8 mouse cellular contexts compared by ENCODE assay signal in the genomic region with DNA sequence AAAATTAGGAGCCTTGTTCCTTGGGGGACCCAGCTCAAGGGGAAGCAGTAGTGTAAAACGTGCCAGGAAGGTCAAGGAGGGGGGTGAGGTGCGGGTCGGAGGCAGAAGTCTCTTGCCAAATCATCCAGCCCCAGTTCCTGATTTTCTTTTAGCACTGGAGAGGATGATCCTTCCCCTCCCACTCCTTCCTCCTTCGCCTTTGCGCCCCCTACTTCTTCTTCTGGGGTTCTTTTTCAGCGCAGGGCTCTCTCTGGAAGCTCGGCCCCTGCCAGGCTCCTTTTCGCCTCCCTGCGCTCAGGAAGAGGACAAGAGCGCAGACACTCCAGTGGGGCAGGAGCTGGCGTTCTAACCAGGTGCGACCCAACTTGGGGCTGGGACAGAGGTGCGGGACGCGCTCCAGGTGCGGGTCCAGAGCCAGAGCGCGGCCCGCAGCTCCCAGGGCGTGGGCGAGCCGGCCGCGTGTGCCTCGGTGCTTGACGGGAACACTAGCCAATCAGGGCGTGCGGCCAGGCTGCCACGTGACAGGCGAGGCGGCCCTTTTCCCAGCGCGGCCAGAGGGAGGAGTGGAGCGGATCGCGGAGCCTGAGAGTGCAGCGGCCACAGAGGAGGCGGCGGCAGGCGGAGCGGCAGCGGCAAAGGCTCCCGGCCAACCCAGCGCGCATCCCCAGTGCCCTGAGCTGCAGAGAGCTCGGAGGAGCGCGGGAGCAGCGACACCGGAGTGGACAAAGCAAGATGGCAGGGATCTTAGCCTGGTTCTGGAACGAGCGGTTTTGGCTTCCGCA. TPM values are rescaled to one million over a fixed set of nuclear protein-coding genes. Genes with fewer than 3 reads are reported as not detected.
DNase-seq lines count a peak whose midpoint lies in the region; ATAC-seq and TF ChIP-seq lines count a peak whose summit lies in the region.

A gene (plus strand): TSS at position 538 of the 782 bp plus-strand sequence.

- H3K27me3 ChIP-seq in C2C12 (ENCODE audit: control insufficient read depth, insufficient read depth, insufficient read length): no peaks in the 10 kb centered on the region
- peaks cover 18% of the 10 kb centered on the region for H3K27me3 ChIP-seq in forebrain, embryonic 10.5 days (ENCODE audit: poor library complexity, severe bottlenecking)
- H3K27me3 ChIP-seq in heart, embryonic 14.5 days (ENCODE audit: control insufficient read depth, insufficient read depth, low read length): 0 out of 2 replicates have a peak, but pooled peaks cover 3% of the 10 kb centered on the region
- peaks cover 32% of the 10 kb centered on the region for H3K27me3 ChIP-seq in liver, embryonic 12.5 days (replicated peaks)
- no peaks in the 10 kb centered on the region for H3K27me3 ChIP-seq in splenic B cell, adult 2 months (ENCODE audit: control insufficient read depth, insufficient read depth, low read length, poor library complexity, severe bottlenecking)

- peak within 1 kb of the TSS; percentile 85 for H3K4me3 ChIP-seq in C2C12 (ENCODE audit: insufficient read depth, poor library complexity, severe bottlenecking)
- H3K4me3 ChIP-seq in forebrain, embryonic 10.5 days: peak within 1 kb of the TSS; percentile 63
- H3K4me3 ChIP-seq in heart, embryonic 14.5 days (ENCODE audit: control insufficient read depth in 1 of 2, insufficient read depth in 1 of 2, low read depth in 1 of 2, low read length in 2 of 2): peak within 1 kb of the TSS; percentile 88 to 89
- peak within 1 kb of the TSS; percentile 66 for H3K4me3 ChIP-seq in liver, embryonic 12.5 days

- H3K4me1 ChIP-seq in forebrain, embryonic 10.5 days: peaks cover 27% of the 10 kb centered on the region
- peaks cover 0 to 15% of the 10 kb centered on the region in 2 experiments; a peak in 3 of 4 replicates for H3K4me1 ChIP-seq in heart, embryonic 14.5 days (ENCODE audit: control insufficient read depth in 2 of 2, insufficient read depth in 2 of 2, low read length in 2 of 2)
- peaks cover 21% of the 10 kb centered on the region for H3K4me1 ChIP-seq in liver, embryonic 12.5 days

- no peaks in the 10 kb centered on the region for H3K9me3 ChIP-seq in forebrain, embryonic 10.5 days
- no peaks in the 10 kb centered on the region for H3K9me3 ChIP-seq in heart, embryonic 14.5 days (ENCODE audit: control insufficient read depth, low read length)
- H3K9me3 ChIP-seq in liver, embryonic 12.5 days (replicated peaks): no peaks in the 10 kb centered on the region

- H3K79me2 ChIP-seq in C2C12 (ENCODE audit: control insufficient read depth, insufficient read depth): peaks cover 49% of the 10 kb centered on the region

- peaks cover 4% of the 10 kb centered on the region for H3K36me3 ChIP-seq in C2C12 (ENCODE audit: control insufficient read depth, insufficient read depth)
- H3K36me3 ChIP-seq in forebrain, embryonic 10.5 days (replicated peaks): no peaks in the 10 kb centered on the region
- H3K36me3 ChIP-seq in heart, embryonic 14.5 days (ENCODE audit: control insufficient read depth, insufficient read depth, low read length): no peaks in the 10 kb centered on the region
- no peaks in the 10 kb centered on the region for H3K36me3 ChIP-seq in liver, embryonic 12.5 days
- H3K36me3 ChIP-seq in splenic B cell, adult 2 months (ENCODE audit: control insufficient read depth, insufficient read depth, low read length, poor library complexity, severe bottlenecking): no peaks in the 10 kb centered on the region; the same call in 1 of the 2 replicates

- peak within 1 kb of the TSS; percentile 85 for H3K9ac ChIP-seq in heart, embryonic 14.5 days (ENCODE audit: low read length)
- H3K9ac ChIP-seq in liver, embryonic 12.5 days: peak within 1 kb of the TSS; percentile 66

- H3ac ChIP-seq in C2C12 (ENCODE audit: control insufficient read depth, insufficient read length, low read depth): peak within 1 kb of the TSS; percentile 71

- H3K4me2 ChIP-seq in heart, embryonic 14.5 days (ENCODE audit: low read length): peak within 1 kb of the TSS; percentile 90
- H3K4me2 ChIP-seq in liver, embryonic 12.5 days: peak within 1 kb of the TSS; percentile 90

- TF ChIP-seq CTCF in C2C12 (IDR thresholded peaks at IDR 0.05; ENCODE audit: control insufficient read depth, insufficient read depth, insufficient read length): no peak

- WGBS in forebrain, embryonic 10.5 days: under 1% methylated on average over 53 of the region's 53 CpGs
- under 1% methylated on average over 53 of the region's 53 CpGs for whole genome bisulfite sequencing in heart, embryonic 14.5 days
- WGBS in liver, embryonic 12.5 days (ENCODE audit: insufficient replicate concordance): under 1% methylated on average over 53 of the region's 53 CpGs

- peak; percentile 96 for ATAC-seq in heart, embryonic 14.5 days (ENCODE audit: insufficient number of reproducible peaks, insufficient read depth, low FRiP score, low read depth)
- ATAC-seq in liver, embryonic 12.5 days: peak; percentile 95

- H3K79me3 ChIP-seq in C2C12 (ENCODE audit: low read depth): peaks cover 37% of the 10 kb centered on the region

- H3K27ac ChIP-seq in forebrain, embryonic 10.5 days: peak within 1 kb of the TSS; percentile 91
- H3K27ac ChIP-seq in heart, embryonic 14.5 days (replicated peaks in 1 of 2; ENCODE audit: control insufficient read depth in 1 of 2, insufficient read depth in 1 of 2, low read depth in 2 of 2, low read length in 2 of 2): peak within 1 kb of the TSS; percentile 61 to 79
- H3K27ac ChIP-seq in liver, embryonic 12.5 days: peak within 1 kb of the TSS; percentile 42; the same call in 1 of the 2 replicates

- DNase-seq in brain, embryonic 18.5 days (ENCODE audit: low read depth, low spot score): peak; percentile 87
- DNase-seq in forebrain, embryonic 10.5 days (ENCODE audit: extremely low spot score, low spot score): peak; percentile 96
- DNase-seq in kidney, postnatal 14 days: peak; percentile 98
- DNase-seq in naive thymus-derived CD4-positive, alpha-beta T cell, adult 2 months (ENCODE audit: low read depth): peak; percentile 81
- peak; percentile 72 for DNase-seq in splenic B cell, adult 2 months (ENCODE audit: low read depth, low spot score)

TF ChIP-seq in C2C12, 6 proteins besides CTCF, POLR2A, EP300 and RAD21:
- TF ChIP-seq MYOG (IDR thresholded peaks at IDR 0.05; ENCODE audit: control insufficient read depth, extremely low read depth, insufficient read length) (no peak), USF1 (IDR thresholded peaks at IDR 0.05; ENCODE audit: low read depth) (peak; percentile 94), FOSL1 (IDR thresholded peaks at IDR 0.05; ENCODE audit: insufficient read depth, low read length, poor library complexity, severe bottlenecking) (no peak), MYOD1 (IDR thresholded peaks at IDR 0.05; ENCODE audit: control insufficient read depth, insufficient read length, low read depth) (no peak), MAX (IDR thresholded peaks at IDR 0.05) (peak; percentile 91), CEBPB (IDR thresholded peaks at IDR 0.05; ENCODE audit: low read depth) (no peak)

RNA-seq across cellular contexts. Expression of the gene that starts here (rescaled TPM):
- 10.3 TPM for polyA plus RNA-seq in C2C12 (2012; fragmentation: generic; extraction: Trizol)
- polyA plus RNA-seq in forebrain, embryonic 10.5 days (2016; fragmentation: Nextera tagmentation; extraction: Ambion mirVana): 22.4 and 24.1 TPM in 2 replicates
- 32.0 and 34.4 TPM in 2 replicates for polyA plus RNA-seq in heart, embryonic 14.5 days (2014; fragmentation: Nextera tagmentation; extraction: Ambion mirVana)
- 7.0 and 7.3 TPM in 2 replicates for polyA plus RNA-seq in liver, embryonic 12.5 days (2016; fragmentation: Nextera tagmentation; extraction: Ambion mirVana)

Comparison
In these comparisons a context has a peak if more than half of its experiments do, and no peak if none do; other contexts are left out.
1. Peak in every context shown above with its lines: DNase-seq, ATAC-seq, H3K4me3 ChIP-seq and H3K27ac ChIP-seq.